Mouse (Mus musculus): ENCODE results near the gene Hhipl1. TPM values are rescaled to one million over a fixed set of nuclear protein-coding genes. Genes with fewer than 3 reads are reported as not detected.

Hhipl1 gene
- polyA plus RNA-seq, 1 experiment, result 1.0 TPM

GRCm38 (mm10) chr12:108348151-108348550 lies 42.1 kb downstream of the Hhipl1 start:
- no peak overlapping the region for H3K4me3 ChIP-seq (ENCODE audit: control insufficient read depth, low read depth, low read length)
- H3K36me3 ChIP-seq (ENCODE audit: control insufficient read depth, insufficient read depth, low read length), result no peaks in the 10 kb centered on the region
- no peak overlapping the region for H3K27ac ChIP-seq (ENCODE audit: control insufficient read depth, insufficient read depth, low read depth, low read length)
- no peaks in the 10 kb centered on the region for H3K27me3 ChIP-seq (ENCODE audit: control insufficient read depth, insufficient read depth, low read length)
- peaks cover 4% of the 10 kb centered on the region; the same call in 1 of the 2 replicates for H3K4me1 ChIP-seq (ENCODE audit: control insufficient read depth, insufficient read depth, low read length)
- no peak for TF ChIP-seq CTCF (IDR thresholded peaks at IDR 0.05; ENCODE audit: control insufficient read depth, insufficient read depth, insufficient replicate concordance, low read depth, low read length)
- no peak for TF ChIP-seq POLR2A (IDR thresholded peaks at IDR 0.05; ENCODE audit: control insufficient read depth, low read depth, low read length)

DNA sequence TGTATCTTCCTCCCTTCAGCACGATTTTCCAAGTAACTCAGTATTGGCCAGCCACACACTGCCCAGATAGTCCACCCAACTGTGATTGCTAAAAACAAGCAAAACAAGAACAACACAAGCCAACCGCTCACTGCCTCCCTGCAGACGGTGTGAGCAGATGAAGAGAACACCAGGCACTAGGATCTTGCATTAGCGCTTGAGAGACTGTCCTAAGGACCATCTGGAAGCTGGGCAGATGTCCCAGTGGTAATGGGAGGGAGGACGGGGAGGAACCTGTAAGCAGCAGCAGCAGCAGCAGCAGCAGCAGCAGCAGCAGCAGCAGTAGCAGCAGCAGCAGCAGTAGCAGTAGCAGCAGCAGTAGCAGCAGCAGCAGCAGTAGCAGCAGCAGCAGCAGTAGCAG lies 43.0 kb downstream of the Hhipl1 start:
- no peak overlapping the region for H3K4me3 ChIP-seq (ENCODE audit: control insufficient read depth, low read depth, low read length)
- no peaks in the 10 kb centered on the region for H3K27me3 ChIP-seq (ENCODE audit: control insufficient read depth, insufficient read depth, low read length)
- H3K4me1 ChIP-seq (ENCODE audit: control insufficient read depth, insufficient read depth, low read length), result peaks cover 4% of the 10 kb centered on the region; the same call in 1 of the 2 replicates
- H3K27ac ChIP-seq (ENCODE audit: control insufficient read depth, insufficient read depth, low read depth, low read length), result no peak overlapping the region
- TF ChIP-seq CTCF (IDR thresholded peaks at IDR 0.05; ENCODE audit: control insufficient read depth, insufficient read depth, insufficient replicate concordance, low read depth, low read length) (no peak), POLR2A (IDR thresholded peaks at IDR 0.05; ENCODE audit: control insufficient read depth, low read depth, low read length) (no peak)
- no peaks in the 10 kb centered on the region for H3K36me3 ChIP-seq (ENCODE audit: control insufficient read depth, insufficient read depth, low read length)

DNA sequence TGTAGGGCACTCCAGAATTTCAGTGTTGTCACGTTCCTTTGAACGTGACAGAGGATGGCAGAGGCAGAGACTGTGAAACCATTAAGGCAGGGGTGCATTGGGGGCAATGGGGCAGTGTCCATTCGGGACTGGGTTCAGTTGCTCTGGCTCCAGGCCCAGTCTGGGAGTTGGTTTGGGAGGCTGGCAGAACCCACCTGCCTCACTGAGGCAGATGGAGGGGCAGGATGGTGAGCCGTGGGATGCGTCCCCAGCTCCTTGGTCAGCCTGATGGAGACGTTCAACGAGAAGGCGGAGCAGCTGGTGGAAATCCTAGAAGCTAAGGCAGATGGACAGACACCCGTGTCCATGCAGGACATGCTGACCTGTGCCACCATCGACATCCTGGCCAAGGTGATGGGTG lies 44.9 kb downstream of the Hhipl1 start:
- no peak for TF ChIP-seq POLR2A (IDR thresholded peaks at IDR 0.05; ENCODE audit: control insufficient read depth, low read depth, low read length)
- TF ChIP-seq CTCF (IDR thresholded peaks at IDR 0.05; ENCODE audit: control insufficient read depth, insufficient read depth, insufficient replicate concordance, low read depth, low read length), result no peak
- H3K36me3 ChIP-seq (ENCODE audit: control insufficient read depth, insufficient read depth, low read length), result no peaks in the 10 kb centered on the region
- no peaks in the 10 kb centered on the region for H3K27me3 ChIP-seq (ENCODE audit: control insufficient read depth, insufficient read depth, low read length)
- H3K4me3 ChIP-seq (ENCODE audit: control insufficient read depth, low read depth, low read length), result no peak overlapping the region
- H3K4me1 ChIP-seq (ENCODE audit: control insufficient read depth, insufficient read depth, low read length), result peaks cover 4% of the 10 kb centered on the region; the same call in 1 of the 2 replicates
- no peak overlapping the region for H3K27ac ChIP-seq (ENCODE audit: control insufficient read depth, insufficient read depth, low read depth, low read length)

DNA sequence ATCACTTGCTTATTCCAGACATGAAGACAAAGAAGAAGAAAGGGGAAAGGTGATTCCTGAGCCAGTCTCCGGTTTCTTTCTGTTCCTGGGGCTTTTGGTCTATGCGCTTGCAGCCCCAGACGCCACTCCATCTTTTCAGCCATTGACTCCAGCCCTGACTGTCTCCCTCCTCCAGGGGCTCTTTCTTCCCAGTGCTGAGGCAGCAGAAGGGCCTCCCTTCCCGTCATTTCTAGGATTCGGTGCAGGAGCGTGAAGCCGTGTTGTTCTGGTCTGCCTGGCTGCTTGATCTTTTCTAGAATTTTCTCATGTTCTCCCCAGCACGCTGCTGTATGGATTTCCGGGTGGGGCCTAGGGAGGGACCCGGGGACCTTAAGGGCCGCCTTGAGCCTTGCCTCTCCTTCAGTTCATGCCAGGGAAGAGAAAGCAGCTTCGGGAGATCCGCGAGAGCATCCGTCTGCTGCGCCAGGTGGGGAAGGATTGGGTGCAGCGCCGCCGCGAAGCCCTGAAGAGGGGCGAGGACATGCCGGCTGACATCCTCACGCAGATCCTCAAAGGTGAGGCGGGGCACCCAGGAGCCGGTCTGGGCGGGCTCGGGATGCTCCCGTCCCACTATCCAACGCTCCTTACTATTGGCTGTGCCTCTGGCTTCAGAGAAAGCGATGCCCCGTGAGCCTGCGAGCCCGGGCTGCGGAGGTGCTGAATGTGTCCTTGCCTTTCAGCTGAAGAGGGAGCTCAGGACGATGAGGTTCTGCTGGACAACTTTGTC lies 46.5 kb downstream of the Hhipl1 start:
- Histone ChIP-seq H3K4me3 (ENCODE audit: control insufficient read depth, low read depth, low read length) (no peak overlapping the region), H3K27me3 (ENCODE audit: control insufficient read depth, insufficient read depth, low read length) (no peaks in the 10 kb centered on the region), H3K36me3 (ENCODE audit: control insufficient read depth, insufficient read depth, low read length) (no peaks in the 10 kb centered on the region), H3K27ac (ENCODE audit: control insufficient read depth, insufficient read depth, low read depth, low read length) (no peak overlapping the region), H3K4me1 (ENCODE audit: control insufficient read depth, insufficient read depth, low read length) (peaks cover 4% of the 10 kb centered on the region; the same call in 1 of the 2 replicates)
- TF ChIP-seq POLR2A (IDR thresholded peaks at IDR 0.05; ENCODE audit: control insufficient read depth, low read depth, low read length) (no peak), CTCF (IDR thresholded peaks at IDR 0.05; ENCODE audit: control insufficient read depth, insufficient read depth, insufficient replicate concordance, low read depth, low read length) (no peak)

DNA sequence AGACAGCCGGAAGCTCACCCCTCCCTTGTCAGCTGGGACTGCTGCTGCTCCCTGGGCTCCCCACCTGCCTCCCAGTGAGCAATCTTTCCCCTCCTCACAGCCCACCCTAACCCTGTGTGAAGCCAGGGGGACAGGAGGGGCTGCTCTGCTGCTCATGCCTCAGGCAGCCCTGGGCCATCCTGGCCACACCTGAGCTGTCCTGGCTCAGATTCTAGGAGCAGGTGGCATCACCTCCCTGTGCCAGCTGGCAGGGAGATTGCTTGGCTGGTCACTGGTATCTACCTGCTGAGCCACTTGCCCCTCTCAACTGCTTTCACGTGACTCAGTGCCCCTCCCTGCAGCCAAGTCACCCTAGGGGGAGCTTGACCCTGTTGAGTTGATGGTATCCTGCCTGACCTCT lies 48.2 kb downstream of the Hhipl1 start:
- no peaks in the 10 kb centered on the region for H3K36me3 ChIP-seq (ENCODE audit: control insufficient read depth, insufficient read depth, low read length)
- H3K4me1 ChIP-seq (ENCODE audit: control insufficient read depth, insufficient read depth, low read length), result peaks cover 4% of the 10 kb centered on the region; the same call in 1 of the 2 replicates
- H3K4me3 ChIP-seq (ENCODE audit: control insufficient read depth, low read depth, low read length), result no peak overlapping the region
- H3K27ac ChIP-seq (ENCODE audit: control insufficient read depth, insufficient read depth, low read depth, low read length), result no peak overlapping the region
- no peaks in the 10 kb centered on the region for H3K27me3 ChIP-seq (ENCODE audit: control insufficient read depth, insufficient read depth, low read length)
- TF ChIP-seq CTCF (IDR thresholded peaks at IDR 0.05; ENCODE audit: control insufficient read depth, insufficient read depth, insufficient replicate concordance, low read depth, low read length) (no peak), POLR2A (IDR thresholded peaks at IDR 0.05; ENCODE audit: control insufficient read depth, low read depth, low read length) (no peak)

DNA sequence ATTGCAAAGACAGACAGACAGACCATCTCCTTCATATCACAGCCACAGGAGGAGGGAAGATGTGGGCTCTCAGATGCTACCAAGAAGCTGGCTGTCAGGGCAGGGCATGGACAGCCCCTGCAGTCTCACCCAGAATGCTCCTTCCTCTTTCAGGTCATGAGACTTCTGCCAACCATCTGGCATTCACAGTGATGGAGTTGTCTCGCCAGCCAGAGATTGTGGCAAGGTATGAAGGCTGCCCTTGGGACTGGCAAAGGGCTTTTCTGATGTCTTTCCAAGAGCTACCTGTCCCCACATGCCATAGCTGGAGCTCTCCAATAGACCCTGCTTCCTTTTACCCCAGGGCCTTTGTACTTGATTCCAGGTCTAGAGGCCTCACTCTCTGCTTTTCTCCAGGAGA lies 49.2 kb downstream of the Hhipl1 start:
- TF ChIP-seq CTCF (IDR thresholded peaks at IDR 0.05; ENCODE audit: control insufficient read depth, insufficient read depth, insufficient replicate concordance, low read depth, low read length), result no peak
- TF ChIP-seq POLR2A (IDR thresholded peaks at IDR 0.05; ENCODE audit: control insufficient read depth, low read depth, low read length), result no peak
- Histone ChIP-seq H3K4me1 (ENCODE audit: control insufficient read depth, insufficient read depth, low read length) (peaks cover 4% of the 10 kb centered on the region; the same call in 1 of the 2 replicates), H3K36me3 (ENCODE audit: control insufficient read depth, insufficient read depth, low read length) (no peaks in the 10 kb centered on the region), H3K27me3 (ENCODE audit: control insufficient read depth, insufficient read depth, low read length) (no peaks in the 10 kb centered on the region), H3K4me3 (ENCODE audit: control insufficient read depth, low read depth, low read length) (no peak overlapping the region), H3K27ac (ENCODE audit: control insufficient read depth, insufficient read depth, low read depth, low read length) (no peak overlapping the region)

DNA sequence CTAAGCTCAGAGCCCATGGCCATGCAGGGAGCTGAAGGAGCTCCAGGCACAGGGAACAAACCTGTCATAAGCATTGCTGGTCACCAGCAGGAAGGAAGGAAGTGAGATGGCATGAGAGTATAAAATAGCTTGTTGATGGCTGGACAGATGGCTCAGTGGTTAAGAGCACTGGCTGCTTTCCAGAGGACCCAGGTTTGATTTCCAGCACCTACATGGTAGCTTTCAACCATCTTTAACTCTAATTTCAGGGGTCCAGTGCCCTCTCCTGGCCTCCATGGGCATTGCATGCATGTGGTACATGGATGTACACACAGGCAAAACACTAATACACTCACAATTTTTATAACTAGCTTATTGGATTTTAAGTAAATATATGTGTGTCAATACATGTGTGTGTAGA lies 49.9 kb downstream of the Hhipl1 start:
- H3K4me3 ChIP-seq (ENCODE audit: control insufficient read depth, low read depth, low read length), result no peak overlapping the region
- no peak overlapping the region for H3K27ac ChIP-seq (ENCODE audit: control insufficient read depth, insufficient read depth, low read depth, low read length)
- peaks cover 4% of the 10 kb centered on the region; the same call in 1 of the 2 replicates for H3K4me1 ChIP-seq (ENCODE audit: control insufficient read depth, insufficient read depth, low read length)
- H3K36me3 ChIP-seq (ENCODE audit: control insufficient read depth, insufficient read depth, low read length), result no peaks in the 10 kb centered on the region
- TF ChIP-seq CTCF (IDR thresholded peaks at IDR 0.05; ENCODE audit: control insufficient read depth, insufficient read depth, insufficient replicate concordance, low read depth, low read length), result peak; percentile 19; the same call in 1 of the 2 replicates
- TF ChIP-seq POLR2A (IDR thresholded peaks at IDR 0.05; ENCODE audit: control insufficient read depth, low read depth, low read length), result no peak
- H3K27me3 ChIP-seq (ENCODE audit: control insufficient read depth, insufficient read depth, low read length), result no peaks in the 10 kb centered on the region
